In genomic region chr3:105075796-105076195, GRCm38 (mm10) we compare ENCODE assay signal across 27 mouse cellular contexts. TPM values are rescaled to one million over a fixed set of nuclear protein-coding genes. Genes with fewer than 3 reads are reported as not detected.
DNase-seq lines count a peak whose midpoint lies in the region; ATAC-seq and TF ChIP-seq lines count a peak whose summit lies in the region.
"Had no signal": no experiment of that assay in that cellular context is flagged by ENCODE, and none has a peak within 500 bp of the region (broad histone marks: within the 10 kb centered on the region; RNA-seq: fewer than 3 reads in every experiment).

No protein-coding gene starts in this region.

- H3K36me3 ChIP-seq in heart, embryonic 12.5 days = no peaks in the 10 kb centered on the region
- no peaks in the 10 kb centered on the region for H3K36me3 ChIP-seq in midbrain, embryonic 11.5 days (ENCODE audit: control insufficient read depth, insufficient read depth, low read length)
- no peaks in the 10 kb centered on the region for H3K36me3 ChIP-seq in midbrain, postnatal 0 days (ENCODE audit: insufficient read depth, low read length)
- H3K36me3 ChIP-seq: G1E had no signal

- peaks cover 6% of the 10 kb centered on the region for H3K27me3 ChIP-seq in heart, embryonic 12.5 days (replicated peaks)
- no peaks in the 10 kb centered on the region for H3K27me3 ChIP-seq in midbrain, embryonic 11.5 days (ENCODE audit: control insufficient read depth, insufficient read depth, low read length)
- H3K27me3 ChIP-seq in midbrain, postnatal 0 days (ENCODE audit: insufficient read depth, low read length) = no peaks in the 10 kb centered on the region
- H3K27me3 ChIP-seq: CH12.LX, Patski had no signal

- 90% methylated on average over 5 of the region's 5 CpGs for WGBS in heart, embryonic 12.5 days
- 96% methylated on average over 5 of the region's 5 CpGs for WGBS in midbrain, embryonic 11.5 days
- 96% methylated on average over 5 of the region's 5 CpGs for WGBS in midbrain, postnatal 0 days

- peak; percentile 73 for DNase-seq in heart, adult 11 months
- peak; percentile 69 for DNase-seq in midbrain, embryonic 11.5 days (ENCODE audit: low spot score, missing footprints)
- DNase-seq in midbrain, postnatal 0 days (ENCODE audit: low spot score) = no peak
- DNase-seq in urinary bladder, adult 2 months (ENCODE audit: low spot score) = peak; percentile 9
- no peak for DNase-seq in urinary bladder, postnatal 36 days (ENCODE audit: low spot score in 2 of 2)
- DNase-seq: adrenal gland, adult 2 months; adrenal gland, adult 8-10 months; adrenal gland, postnatal 10 days; adrenal gland, postnatal 14 days; adrenal gland, postnatal 25 days; adrenal gland, postnatal 36 days; B cell, adult 2 months; cerebellum, adult 11 months; cerebellum, adult 11-12 months; cerebellum, adult 18-20 months had no signal

- no peak overlapping the region for H3K4me3 ChIP-seq in heart, embryonic 12.5 days
- H3K4me3 ChIP-seq in midbrain, embryonic 11.5 days (ENCODE audit: low read depth, low read length) = no peak overlapping the region
- no peak overlapping the region for H3K4me3 ChIP-seq in midbrain, postnatal 0 days (ENCODE audit: low read depth, low read length)

- no peak overlapping the region for H3K4me2 ChIP-seq in heart, embryonic 12.5 days
- no peak overlapping the region for H3K4me2 ChIP-seq in midbrain, embryonic 11.5 days
- no peak overlapping the region for H3K4me2 ChIP-seq in midbrain, postnatal 0 days (ENCODE audit: low read depth, low read length, poor library complexity, severe bottlenecking)

- no peaks in the 10 kb centered on the region; the same call in 1 of the 2 replicates for H3K4me1 ChIP-seq in heart, embryonic 12.5 days (replicated peaks)
- H3K4me1 ChIP-seq in midbrain, embryonic 11.5 days (ENCODE audit: control insufficient read depth, insufficient read depth, low read length) = no peaks in the 10 kb centered on the region
- no peaks in the 10 kb centered on the region for H3K4me1 ChIP-seq in midbrain, postnatal 0 days (ENCODE audit: insufficient read depth, low read length)

- no peak overlapping the region for H3K9ac ChIP-seq in heart, embryonic 12.5 days
- H3K9ac ChIP-seq in midbrain, embryonic 11.5 days (ENCODE audit: low read length) = no peak overlapping the region
- H3K9ac ChIP-seq in midbrain, postnatal 0 days (replicated peaks; ENCODE audit: low read length, poor library complexity, severe bottlenecking) = no peak overlapping the region

- ATAC-seq in heart, embryonic 12.5 days (ENCODE audit: insufficient number of reproducible peaks, low FRiP score) = no peak
- ATAC-seq in midbrain, embryonic 11.5 days (ENCODE audit: low FRiP score) = no peak
- ATAC-seq in midbrain, postnatal 0 days (ENCODE audit: low FRiP score) = no peak
- ATAC-seq: activated CD4-positive, CD25-positive, alpha-beta regulatory T cell, adult 4 months; CD4-positive, CD25-positive, alpha-beta regulatory T cell, adult 4 months; Patski had no signal

- H3K9me3 ChIP-seq in heart, embryonic 12.5 days (replicated peaks) = no peaks in the 10 kb centered on the region
- H3K9me3 ChIP-seq in midbrain, embryonic 11.5 days (ENCODE audit: control insufficient read depth, low read length) = no peaks in the 10 kb centered on the region
- H3K9me3 ChIP-seq in midbrain, postnatal 0 days (ENCODE audit: low read length) = no peaks in the 10 kb centered on the region
- H3K9me3 ChIP-seq: G1E had no signal

- no peak for TF ChIP-seq CTCF in midbrain, postnatal 0 days (IDR thresholded peaks at IDR 0.05)

- H3K27ac ChIP-seq in heart, embryonic 12.5 days (ENCODE audit: poor library complexity, severe bottlenecking) = no peak overlapping the region
- H3K27ac ChIP-seq in midbrain, embryonic 11.5 days (ENCODE audit: low read depth, low read length) = no peak overlapping the region
- no peak overlapping the region for H3K27ac ChIP-seq in midbrain, postnatal 0 days (ENCODE audit: low read depth, low read length)

RNA-seq across cellular contexts. Expression of gene 4930564D02Rik, which starts 9.2 kb away (rescaled TPM):
- polyA plus RNA-seq in heart, embryonic 12.5 days (2016; fragmentation: Nextera tagmentation; extraction: Ambion mirVana) = not detected in 2 replicates
- polyA plus RNA-seq in midbrain, embryonic 11.5 days (2014; fragmentation: Nextera tagmentation; extraction: Ambion mirVana) = not detected in 2 replicates
- not detected in 2 replicates for total RNA-seq in midbrain, postnatal 0 days (2014; rRNA removed)
- polyA plus RNA-seq in midbrain, postnatal 0 days (2015; fragmentation: Nextera tagmentation; extraction: Ambion mirVana) = not detected in 2 replicates
- polyA plus RNA-seq in urinary bladder, adult 2 months (2012; rRNA removed) = not detected in 2 replicates
- total RNA-seq: adrenal gland, adult 18-20 months; adrenal gland, adult 2 months; adrenal gland, adult 8-10 months; adrenal gland, postnatal 10 days; adrenal gland, postnatal 14 days; adrenal gland, postnatal 25 days; adrenal gland, postnatal 36 days; adrenal gland, postnatal 4 days; CH12.LX; ES-E14; G1E; MEL had no signal
- polyA plus RNA-seq: activated CD4-positive, CD25-positive, alpha-beta regulatory T cell, adult 4 months; adrenal gland, adult 2 months; brain, embryonic 14.5 days; C2C12; CD4-positive, CD25-positive, alpha-beta regulatory T cell, adult 4 months; G1E; Patski had no signal

RNA-seq across cellular contexts. Expression of gene Cttnbp2nl, which starts 22.9 kb away (rescaled TPM):
- polyA plus RNA-seq in heart, embryonic 12.5 days (2016; fragmentation: Nextera tagmentation; extraction: Ambion mirVana) = 40.1 and 43.3 TPM in 2 replicates
- polyA plus RNA-seq in midbrain, embryonic 11.5 days (2014; fragmentation: Nextera tagmentation; extraction: Ambion mirVana) = 47.4 and 51.4 TPM in 2 replicates
- 34.1 and 36.7 TPM in 2 replicates for total RNA-seq in midbrain, postnatal 0 days (2014; rRNA removed)
- 41.9 and 45.7 TPM in 2 replicates for polyA plus RNA-seq in midbrain, postnatal 0 days (2015; fragmentation: Nextera tagmentation; extraction: Ambion mirVana)
- 4.0 and 7.9 TPM in 2 replicates for polyA plus RNA-seq in urinary bladder, adult 2 months (2012; rRNA removed)
- polyA plus RNA-seq: activated CD4-positive, CD25-positive, alpha-beta regulatory T cell, adult 4 months had no signal

Comparison
In these comparisons a context has a peak if more than half of its experiments do, and no peak if none do; other contexts are left out.
1. DNase-seq: peak in heart, adult 11 months (single experiment), midbrain, embryonic 11.5 days (single experiment) and urinary bladder, adult 2 months (single experiment); none in midbrain, postnatal 0 days (single experiment) and urinary bladder, postnatal 36 days (0 of 2).